Mouse (Mus musculus): ENCODE results near the gene Olfr1356. TPM values are rescaled to one million over a fixed set of nuclear protein-coding genes. Genes with fewer than 3 reads are reported as not detected.
"Not testable (repeated sequence)": the region's sequence is repeated elsewhere in the genome, so short reads cannot be mapped to it uniquely, and the experiment has no call there.

Olfr1356 gene
- not detected in 2 replicates for polyA plus RNA-seq (2015; fragmentation: Nextera tagmentation; extraction: Ambion mirVana)

GRCm38 (mm10) chr10:78852066-78852465, at the start of gene Olfr1356:
TSS of gene Olfr1356 (minus strand) at chr10:78852166.
- TF ChIP-seq EP300 (IDR thresholded peaks at IDR 0.05): no peak
- no peak for TF ChIP-seq CTCF (IDR thresholded peaks at IDR 0.05)
- H3K36me3 ChIP-seq (ENCODE audit: insufficient read depth, low read length): no peaks in the 10 kb centered on the region
- no peak within 1 kb of the TSS for H3K9ac ChIP-seq (replicated peaks; ENCODE audit: low read depth)
- no peaks in the 10 kb centered on the region for H3K4me1 ChIP-seq (ENCODE audit: insufficient read depth, low read depth, low read length)
- H3K4me2 ChIP-seq (replicated peaks; ENCODE audit: low read depth, low read length): no peak within 1 kb of the TSS
- ATAC-seq (no peak), DNase-seq (ENCODE audit: low spot score) (no peak)
- WGBS: 71% methylated on average over 2 of the region's 2 CpGs
- H3K27ac ChIP-seq (ENCODE audit: low read length): no peak within 1 kb of the TSS
- H3K27me3 ChIP-seq (replicated peaks; ENCODE audit: insufficient read depth, low read length): no peaks in the 10 kb centered on the region
- H3K9me3 ChIP-seq (ENCODE audit: low read length): no peaks in the 10 kb centered on the region
- no peak within 1 kb of the TSS for H3K4me3 ChIP-seq (ENCODE audit: low read depth, low read length)

GRCm38 (mm10) chr10:78875240-78875639, 23.3 kb upstream of the Olfr1356 start, which contains the start of gene Olfr1355:
TSS of gene Olfr1355 (plus strand) at chr10:78875540.
- H3K36me3 ChIP-seq (ENCODE audit: insufficient read depth, low read length): no peaks in the 10 kb centered on the region
- H3K9ac ChIP-seq (replicated peaks; ENCODE audit: low read depth): no peak within 1 kb of the TSS
- no peak for DNase-seq (ENCODE audit: low spot score)
- 53% methylated on average over 2 of the region's 2 CpGs for WGBS
- no peak for TF ChIP-seq EP300 (IDR thresholded peaks at IDR 0.05)
- TF ChIP-seq CTCF (IDR thresholded peaks at IDR 0.05): no peak
- no peak within 1 kb of the TSS for H3K4me2 ChIP-seq (replicated peaks; ENCODE audit: low read depth, low read length)
- H3K27ac ChIP-seq (ENCODE audit: low read length): no peak within 1 kb of the TSS
- H3K9me3 ChIP-seq (ENCODE audit: low read length): no peaks in the 10 kb centered on the region
- H3K4me1 ChIP-seq (ENCODE audit: insufficient read depth, low read depth, low read length): no peaks in the 10 kb centered on the region
- ATAC-seq: no peak
- no peak within 1 kb of the TSS for H3K4me3 ChIP-seq (ENCODE audit: low read depth, low read length)
- no peaks in the 10 kb centered on the region for H3K27me3 ChIP-seq (replicated peaks; ENCODE audit: insufficient read depth, low read length)

GRCm38 (mm10) chr10:78840456-78840855, 11.5 kb downstream of the Olfr1356 start:
- H3K4me1 ChIP-seq (ENCODE audit: insufficient read depth, low read depth, low read length); H3K9ac ChIP-seq (replicated peaks; ENCODE audit: low read depth); DNase-seq (ENCODE audit: low spot score); H3K4me2 ChIP-seq (replicated peaks; ENCODE audit: low read depth, low read length); H3K27ac ChIP-seq (ENCODE audit: low read length); H3K36me3 ChIP-seq (ENCODE audit: insufficient read depth, low read length); H3K4me3 ChIP-seq (ENCODE audit: low read depth, low read length); H3K27me3 ChIP-seq (replicated peaks; ENCODE audit: insufficient read depth, low read length); H3K9me3 ChIP-seq (ENCODE audit: low read length); ATAC-seq: not testable (repeated sequence)
- 89% methylated on average over 12 of the region's 12 CpGs for WGBS

GRCm38 (mm10) chr10:78812358-78813060, 39.5 kb downstream of the Olfr1356 start:
- H3K4me3 ChIP-seq (ENCODE audit: low read depth, low read length): no peak overlapping the region
- no peaks in the 10 kb centered on the region for H3K27me3 ChIP-seq (replicated peaks; ENCODE audit: insufficient read depth, low read length)
- H3K9ac ChIP-seq (replicated peaks; ENCODE audit: low read depth): no peak overlapping the region
- H3K27ac ChIP-seq (ENCODE audit: low read length): no peak overlapping the region
- no peaks in the 10 kb centered on the region for H3K36me3 ChIP-seq (ENCODE audit: insufficient read depth, low read length)
- no peak overlapping the region for H3K4me2 ChIP-seq (replicated peaks; ENCODE audit: low read depth, low read length)
- H3K4me1 ChIP-seq (ENCODE audit: insufficient read depth, low read depth, low read length): no peaks in the 10 kb centered on the region
- TF ChIP-seq EP300 (IDR thresholded peaks at IDR 0.05) (no peak), CTCF (IDR thresholded peaks at IDR 0.05) (no peak)
- no peak for DNase-seq (ENCODE audit: low spot score)
- H3K9me3 ChIP-seq (ENCODE audit: low read length): no peaks in the 10 kb centered on the region
- ATAC-seq: no peak
- 54% methylated on average over 6 of the region's 6 CpGs for WGBS

- 74% methylated on average over 2 of the region's 2 CpGs for WGBS
Measured at GRCm38 (mm10) chr10:78801449-78801848, 50.5 kb downstream of the Olfr1356 start.

More at GRCm38 (mm10) chr10:78801449-78801848, 50.5 kb downstream of the Olfr1356 start:
- Histone ChIP-seq H3K4me1 (ENCODE audit: insufficient read depth, low read depth, low read length) (no peaks in the 10 kb centered on the region), H3K4me2 (replicated peaks; ENCODE audit: low read depth, low read length) (no peak overlapping the region), H3K9me3 (ENCODE audit: low read length) (no peaks in the 10 kb centered on the region), H3K27ac (ENCODE audit: low read length) (no peak overlapping the region), H3K27me3 (replicated peaks; ENCODE audit: insufficient read depth, low read length) (no peaks in the 10 kb centered on the region), H3K36me3 (ENCODE audit: insufficient read depth, low read length) (no peaks in the 10 kb centered on the region), H3K9ac (replicated peaks; ENCODE audit: low read depth) (no peak overlapping the region), H3K4me3 (ENCODE audit: low read depth, low read length) (no peak overlapping the region)
- ATAC-seq: no peak
- DNase-seq (ENCODE audit: low spot score): no peak
- no peak for TF ChIP-seq CTCF (IDR thresholded peaks at IDR 0.05)
- TF ChIP-seq EP300 (IDR thresholded peaks at IDR 0.05): no peak

Other genes with a start within 250 kb of the Olfr1356 start
- gene Olfr1357, start 234.1 kb downstream of the Olfr1356 start, polyA plus RNA-seq (2015; fragmentation: Nextera tagmentation; extraction: Ambion mirVana): not detected in 2 replicates
- not detected in 2 replicates for gene Casp14, start 133.9 kb downstream of the Olfr1356 start, polyA plus RNA-seq (2015; fragmentation: Nextera tagmentation; extraction: Ambion mirVana)
- not detected in 2 replicates for gene Ccdc105, start 99.1 kb downstream of the Olfr1356 start, polyA plus RNA-seq (2015; fragmentation: Nextera tagmentation; extraction: Ambion mirVana)
- gene Slc1a6, start 71.7 kb downstream of the Olfr1356 start, polyA plus RNA-seq (2015; fragmentation: Nextera tagmentation; extraction: Ambion mirVana): 0.36 and 0.41 TPM in 2 replicates
- gene Olfr1355, start 23.4 kb upstream of the Olfr1356 start, polyA plus RNA-seq (2015; fragmentation: Nextera tagmentation; extraction: Ambion mirVana): not detected in 2 replicates
- not detected in 2 replicates for gene Olfr1354, start 61.0 kb upstream of the Olfr1356 start, polyA plus RNA-seq (2015; fragmentation: Nextera tagmentation; extraction: Ambion mirVana)
- gene Olfr8, start 98.5 kb upstream of the Olfr1356 start, polyA plus RNA-seq (2015; fragmentation: Nextera tagmentation; extraction: Ambion mirVana): not detected in 2 replicates
- gene Olfr1353, start 111.1 kb upstream of the Olfr1356 start, polyA plus RNA-seq (2015; fragmentation: Nextera tagmentation; extraction: Ambion mirVana): not detected in 2 replicates
- not detected in 2 replicates for gene Olfr1352, start 128.9 kb upstream of the Olfr1356 start, polyA plus RNA-seq (2015; fragmentation: Nextera tagmentation; extraction: Ambion mirVana)
- not detected in 2 replicates for gene Olfr1351, start 160.3 kb upstream of the Olfr1356 start, polyA plus RNA-seq (2015; fragmentation: Nextera tagmentation; extraction: Ambion mirVana)
- not detected in 2 replicates for gene Olfr57, start 176.6 kb upstream of the Olfr1356 start, polyA plus RNA-seq (2015; fragmentation: Nextera tagmentation; extraction: Ambion mirVana)
- gene 2610008E11Rik, start 245.4 kb upstream of the Olfr1356 start, polyA plus RNA-seq (2015; fragmentation: Nextera tagmentation; extraction: Ambion mirVana): 15.8 and 16.4 TPM in 2 replicates

Measured in lung, postnatal 0 days (tissue).